Mouse (Mus musculus) forebrain, postnatal 0 days (tissue): ENCODE data around the gene Zhx3. TPM values are rescaled to one million over a fixed set of nuclear protein-coding genes. Genes with fewer than 3 reads are reported as not detected.

ENCODE experiments used
- ATAC-seq: fragments of 200-750 bp; cut with Nextera tagmentation; 2 replicates; pipeline ENCODE4 v1.8.0; 2017; ENCODE audit warnings: mild to moderate bottlenecking, moderate library complexity
- DNase-seq: peaks from one replicate; pipeline ENCODE4 v3.0.0-alpha.2; 2015
- H3K27ac ChIP-seq: fragments of 300-500 bp; sonication (generic); 2 replicates; pipeline ENCODE4 v1.5.1; 2014; ENCODE audit warnings: low read depth, mild to moderate bottlenecking, antibody characterized with exemption, low read length, moderate library complexity, mixed read lengths
- H3K27me3 ChIP-seq: fragments of 300-500 bp; sonication (generic); 2 replicates; pipeline ENCODE4 v1.6.1; 2014; ENCODE audit warnings: mild to moderate bottlenecking, low read length, mixed read lengths; ENCODE audit not compliant: insufficient read depth
- H3K36me3 ChIP-seq: fragments of 300-500 bp; sonication (generic); 2 replicates; pipeline ENCODE4 v1.6.1; 2014; ENCODE audit warnings: mild to moderate bottlenecking, moderate library complexity; ENCODE audit not compliant: insufficient read depth
- H3K4me1 ChIP-seq: fragments of 300-500 bp; sonication (generic); 2 replicates; pipeline ENCODE4 v1.6.1; 2014; ENCODE audit warnings: antibody characterized with exemption; ENCODE audit not compliant: insufficient read depth
- H3K4me2 ChIP-seq: fragments of 300-500 bp; sonication (generic); 2 replicates; pipeline ENCODE4 v1.6.1; 2014; ENCODE audit warnings: low read depth, mild to moderate bottlenecking, moderate library complexity
- H3K4me3 ChIP-seq: fragments of 300-500 bp; sonication (generic); 2 replicates; pipeline ENCODE4 v1.5.1; 2014; ENCODE audit warnings: low read depth, low read length, mixed read lengths
- H3K9ac ChIP-seq: fragments of 300-500 bp; sonication (generic); 2 replicates; pipeline ENCODE4 v1.6.1; 2014; ENCODE audit warnings: mild to moderate bottlenecking
- H3K9me3 ChIP-seq: fragments of 300-500 bp; sonication (generic); 2 replicates; pipeline ENCODE4 v1.6.1; 2016; ENCODE audit warnings: low read length
- CTCF ChIP-seq: sonication (generic); IDR thresholded peaks from 2 replicates; pipeline ENCODE4 v1.5.1; 2016; ENCODE audit warnings: antibody characterized with exemption, control low read depth, low read depth
- WGBS: fragments of 180-500 bp; shearing (Covaris S2); extraction: QIAGEN DNeasy Blood & Tissue Kit; methylation state at CpG from one replicate; pipeline ENCODE4 v1.1.7; 2014; 5-methylcytosine and 5-hydroxymethylcytosine counted together
- polyA plus RNA-seq: library from polyadenylated mRNA; unstranded; fragments of >200 nt; fragmentation: Nextera tagmentation; extraction: Ambion mirVana; gene quantifications from 2 replicates; pipeline ENCODE4 v1.2.1, GENCODE M21; 2015
- total RNA-seq: library from RNA; depleted of rRNA; stranded (reverse); fragments of >200 nt; gene quantifications from 2 replicates; pipeline ENCODE4 v1.2.3, GENCODE M21; 2014

The Zhx3 gene
- total and polyA plus RNA-seq, 2 experiments from 2014 or later, result 18.5 to 44.9 TPM

DNA sequence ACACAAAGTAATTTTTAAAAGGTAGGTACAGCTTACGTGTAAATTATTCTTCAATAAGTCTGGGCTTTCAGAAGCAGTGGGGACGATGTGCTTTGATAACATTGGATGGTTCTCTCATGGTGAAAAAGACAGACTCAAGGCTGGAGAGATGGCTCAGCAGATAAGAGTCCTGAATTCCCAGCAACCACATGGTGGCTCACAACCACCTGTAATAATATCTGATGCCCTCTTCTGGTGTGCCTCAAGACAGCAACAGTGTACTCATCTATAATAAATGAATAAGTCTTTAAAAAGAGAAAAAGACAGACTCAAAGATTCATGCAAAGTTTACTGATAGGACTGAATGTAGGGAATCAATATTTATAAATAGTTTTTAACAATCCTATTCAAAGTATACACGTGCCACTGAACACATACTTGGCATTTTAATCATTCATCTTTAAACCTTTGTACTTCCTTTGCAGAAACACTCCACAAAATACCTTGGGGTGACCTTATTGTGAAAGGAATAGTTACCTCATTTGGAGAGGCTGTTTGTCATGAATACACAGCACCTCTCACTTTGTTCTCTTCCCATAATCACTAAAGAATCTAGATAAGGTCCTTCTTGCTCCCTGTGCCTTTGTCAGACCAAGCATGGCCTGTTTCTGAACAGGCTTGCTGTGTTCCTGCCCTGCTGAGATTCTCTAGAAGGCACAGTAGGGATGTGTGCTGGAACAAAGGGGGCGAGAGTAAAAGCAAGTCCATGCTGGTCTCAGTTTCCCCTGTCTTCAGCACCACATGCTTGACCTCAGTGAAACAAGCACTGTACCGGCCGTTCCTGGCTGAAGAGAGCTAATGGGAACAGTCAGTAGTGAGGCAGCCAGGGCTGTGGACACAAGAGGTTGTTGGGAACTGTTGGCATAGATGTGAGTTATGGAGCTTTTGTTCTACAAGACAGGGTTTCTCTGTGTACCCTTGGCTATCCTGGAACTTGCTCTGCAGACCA, 146.6 kb downstream of the Zhx3 start:
- Histone ChIP-seq H3K36me3 (peaks cover 27% of the 10 kb centered on the region), H3K9me3 (no peaks in the 10 kb centered on the region), H3K9ac (no peak overlapping the region), H3K27ac (no peak overlapping the region), H3K4me3 (no peak overlapping the region), H3K4me1 (no peaks in the 10 kb centered on the region), H3K4me2 (no peak overlapping the region), H3K27me3 (no peaks in the 10 kb centered on the region)
- ATAC-seq (no peak), DNase-seq (no peak)
- 80% methylated on average over 6 of the region's 6 CpGs for WGBS
- peak; percentile 31 for TF ChIP-seq CTCF

GRCm38 (mm10) chr2:160724536-160724935, 148.3 kb downstream of the Zhx3 start:
- Histone ChIP-seq H3K36me3 (peaks cover 39% of the 10 kb centered on the region), H3K4me3 (no peak overlapping the region), H3K4me1 (no peaks in the 10 kb centered on the region), H3K9ac (no peak overlapping the region), H3K27ac (no peak overlapping the region), H3K27me3 (no peaks in the 10 kb centered on the region), H3K9me3 (no peaks in the 10 kb centered on the region), H3K4me2 (no peak overlapping the region)
- DNase-seq, result no peak
- no peak for ATAC-seq
- 90% methylated on average over 5 of the region's 5 CpGs for WGBS
- TF ChIP-seq CTCF, result no peak

GRCm38 (mm10) chr2:160723613-160724375, 149.0 kb downstream of the Zhx3 start:
- no peak overlapping the region for H3K4me3 ChIP-seq
- WGBS, result 91% methylated on average over 4 of the region's 4 CpGs
- H3K9me3 ChIP-seq, result no peaks in the 10 kb centered on the region
- DNase-seq (no peak), ATAC-seq (no peak)
- peaks cover 46% of the 10 kb centered on the region for H3K36me3 ChIP-seq
- H3K27ac ChIP-seq, result no peak overlapping the region
- no peak overlapping the region for H3K9ac ChIP-seq
- no peaks in the 10 kb centered on the region for H3K27me3 ChIP-seq
- TF ChIP-seq CTCF, result no peak
- no peaks in the 10 kb centered on the region for H3K4me1 ChIP-seq
- H3K4me2 ChIP-seq, result no peak overlapping the region

- no peaks in the 10 kb centered on the region for H3K27me3 ChIP-seq
- no peak for TF ChIP-seq CTCF
- no peak overlapping the region for H3K27ac ChIP-seq
- no peak for ATAC-seq
- no peak for DNase-seq
- H3K9ac ChIP-seq, result no peak overlapping the region
- H3K9me3 ChIP-seq, result no peaks in the 10 kb centered on the region
- H3K4me2 ChIP-seq, result no peak overlapping the region
- peaks cover 51% of the 10 kb centered on the region for H3K36me3 ChIP-seq
- H3K4me3 ChIP-seq, result no peak overlapping the region
- WGBS, result 79% methylated on average over 4 of the region's 4 CpGs
- no peaks in the 10 kb centered on the region for H3K4me1 ChIP-seq
Measured at GRCm38 (mm10) chr2:160722714-160723113, 150.1 kb downstream of the Zhx3 start.

DNA sequence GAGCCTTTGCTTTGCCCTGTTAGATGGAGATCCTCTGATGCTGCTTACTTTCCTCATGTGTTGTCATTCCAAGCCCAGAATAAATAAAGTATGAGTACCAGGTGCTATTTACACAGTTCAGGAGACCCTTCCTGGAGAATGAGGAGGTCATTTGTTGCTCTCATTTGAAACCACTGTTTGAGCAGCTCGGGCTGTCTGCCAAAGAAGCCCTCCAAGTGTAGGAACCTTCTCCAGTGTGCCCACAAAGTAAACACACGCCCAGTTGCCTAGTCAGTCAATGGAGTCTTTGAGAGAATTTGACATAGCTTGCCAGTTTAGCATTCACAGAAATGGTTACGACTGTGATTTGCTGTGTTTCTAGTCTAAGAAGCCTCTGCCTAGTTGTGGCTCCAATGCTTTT, 154.0 kb downstream of the Zhx3 start:
- H3K27me3 ChIP-seq, result no peaks in the 10 kb centered on the region
- no peaks in the 10 kb centered on the region for H3K9me3 ChIP-seq
- H3K4me1 ChIP-seq, result no peaks in the 10 kb centered on the region
- no peak overlapping the region for H3K9ac ChIP-seq
- DNase-seq (no peak), ATAC-seq (0 out of 2 replicates have a peak, but pooled peaks have one; percentile 23)
- TF ChIP-seq CTCF, result no peak
- no peak overlapping the region for H3K4me2 ChIP-seq
- 0 out of 2 replicates have a peak overlapping the region, but pooled peaks have one; percentile 21 for H3K27ac ChIP-seq
- no peak overlapping the region for H3K4me3 ChIP-seq
- WGBS, result 51% methylated on average over 3 of the region's 3 CpGs
- peaks cover 72% of the 10 kb centered on the region for H3K36me3 ChIP-seq

DNA sequence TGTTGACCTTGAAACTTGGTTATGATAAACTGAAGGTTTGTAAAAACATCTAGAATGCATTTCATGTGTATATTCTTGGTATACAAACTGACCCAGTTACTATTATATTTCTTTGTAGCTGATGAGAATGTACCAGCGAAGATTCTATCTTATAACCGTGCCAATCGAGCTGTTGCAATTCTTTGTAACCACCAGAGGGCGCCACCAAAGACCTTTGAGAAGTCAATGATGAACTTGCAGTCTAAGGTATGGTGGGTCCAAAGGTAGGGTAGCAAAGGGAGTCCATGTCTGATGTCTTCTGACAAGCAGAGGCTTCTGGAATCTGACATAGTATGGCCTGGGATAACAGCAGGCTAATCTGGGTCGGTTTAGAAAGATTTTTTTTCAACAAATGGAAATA, 155.5 kb downstream of the Zhx3 start:
- H3K4me3 ChIP-seq, result no peak overlapping the region
- WGBS, result 73% methylated on average over 5 of the region's 5 CpGs
- TF ChIP-seq CTCF, result peak; percentile 77
- no peak overlapping the region for H3K9ac ChIP-seq
- peak; percentile 67 for DNase-seq
- H3K4me2 ChIP-seq, result no peak overlapping the region
- ATAC-seq, result no peak
- no peaks in the 10 kb centered on the region for H3K4me1 ChIP-seq
- H3K36me3 ChIP-seq, result peaks cover 71% of the 10 kb centered on the region
- no peak overlapping the region for H3K27ac ChIP-seq
- no peaks in the 10 kb centered on the region for H3K27me3 ChIP-seq
- no peaks in the 10 kb centered on the region for H3K9me3 ChIP-seq
